Mouse (Mus musculus) ovary, postnatal 10 days (tissue): ENCODE measurements around the gene Mtnr1a.

Experiments used
- DNase-seq: peaks from one replicate; pipeline ENCODE4 v3.0.0; 2022; ENCODE audit warnings: low spot score

Mtnr1a gene

GRCm38 (mm10) chr8:45109371-45110063, 40.6 kb downstream of the Mtnr1a start:
- DNase-seq, result no peak

- DNase-seq, result no peak
Measured at GRCm38 (mm10) chr8:45110064-45110812, 41.3 kb downstream of the Mtnr1a start.

GRCm38 (mm10) chr8:45110813-45111104, 41.8 kb downstream of the Mtnr1a start:
- DNase-seq, result no peak

GRCm38 (mm10) chr8:45111820-45112219, 42.9 kb downstream of the Mtnr1a start:
- DNase-seq, result no peak

GRCm38 (mm10) chr8:45117588-45117987, 48.7 kb downstream of the Mtnr1a start:
- DNase-seq, result no peak

GRCm38 (mm10) chr8:45125680-45126079, 56.7 kb downstream of the Mtnr1a start:
- DNase-seq, result no peak
